Comparison of ENCODE assay signal across 8 mouse cellular contexts in genomic region chr5:137293282-137293681, GRCm38 (mm10). TPM values are rescaled to one million over a fixed set of nuclear protein-coding genes. Genes with fewer than 3 reads are reported as not detected.
DNase-seq lines count a peak whose midpoint lies in the region; ATAC-seq and TF ChIP-seq lines count a peak whose summit lies in the region.

No protein-coding gene starts in this region.

- H3K27me3 ChIP-seq in hindbrain, embryonic 16.5 days (replicated peaks; ENCODE audit: control insufficient read depth, insufficient read depth, low read length): peaks cover 13% of the 10 kb centered on the region

- H3K36me3 ChIP-seq in hindbrain, embryonic 16.5 days (ENCODE audit: control insufficient read depth, insufficient read depth, low read length): peaks cover 34% of the 10 kb centered on the region

- peak overlapping the region; percentile 92 for H3K4me3 ChIP-seq in gastrocnemius, adult 2 months
- H3K4me3 ChIP-seq in hindbrain, embryonic 16.5 days (ENCODE audit: low read length): peak overlapping the region; percentile 64

- peak; percentile 78 for DNase-seq in ZHBTc4 (ENCODE audit: low read depth, low spot score)
- DNase-seq in cerebellum, postnatal 14 days: peak; percentile 76 to 78
- DNase-seq in gastrocnemius, adult 2 months: peak; percentile 88
- peak; percentile 75 to 83 for DNase-seq in left cerebral cortex, postnatal 25 days (ENCODE audit: low spot score in 2 of 2)
- peak; percentile 59 for DNase-seq in right cerebral cortex, postnatal 4 days

- intact Hi-C loops in gastrocnemius, adult 2 months (cut with DNase I): loop anchor here (2.0 to 5.0 kb wide), 2 partner anchors 14 to 89 kb away; partner anchors contain the start of gene Srrt
- intact Hi-C loops in left cerebral cortex, postnatal 25 days (cut with DNase I): loop anchor here (5.0 kb wide), 1 partner anchor 246 kb away; the partner anchor contains the start of gene Ap1s1

- H3K9me3 ChIP-seq in hindbrain, embryonic 16.5 days (ENCODE audit: control insufficient read depth, low read length): no peaks in the 10 kb centered on the region

- H3K27ac ChIP-seq in gastrocnemius, adult 2 months: peak overlapping the region; percentile 92
- H3K27ac ChIP-seq in hindbrain, embryonic 16.5 days (ENCODE audit: low read depth, low read length): peak overlapping the region; percentile 90

- under 1% methylated on average over 15 of the region's 15 CpGs for WGBS in hindbrain, embryonic 16.5 days

- peaks cover 30% of the 10 kb centered on the region for H3K4me1 ChIP-seq in hindbrain, embryonic 16.5 days (ENCODE audit: control insufficient read depth, insufficient read depth, low read depth, low read length)

- peak; percentile 11; the same call in 1 of the 2 replicates for ATAC-seq in hindbrain, embryonic 16.5 days
- peak; percentile 29 for ATAC-seq in megakaryocyte progenitor cell, adult 5-6 weeks (replicated peaks; ENCODE audit: poor library complexity)
- ATAC-seq in inflammation-experienced regulatory T-cells, adult 6 months: no peak

- peak overlapping the region; percentile 100 for H3K4me2 ChIP-seq in hindbrain, embryonic 16.5 days (ENCODE audit: low read length)

- 0 out of 2 replicates have a peak, but pooled peaks have one; percentile 8 for TF ChIP-seq CTCF in gastrocnemius, adult 2 months (IDR thresholded peaks at IDR 0.05)

- peak overlapping the region; percentile 80 for H3K9ac ChIP-seq in hindbrain, embryonic 16.5 days (ENCODE audit: low read depth, low read length)

RNA-seq across cellular contexts. Expression of gene Ufsp1, which starts 1.1 kb away (rescaled TPM):
- total RNA-seq in gastrocnemius, adult 2 months (2021): 10 to 100 TPM; 14.2 to 15.1 TPM
- polyA plus RNA-seq in hindbrain, embryonic 16.5 days (2015; fragmentation: Nextera tagmentation; extraction: Ambion mirVana): 25.5 and 29.6 TPM in 2 replicates
- total RNA-seq in left cerebral cortex, postnatal 25 days (2021): 10 to 100 TPM in 1 of 2 experiments, 1 to 10 TPM in 1; 9.8 to 13.3 TPM
- total RNA-seq in megakaryocyte progenitor cell, adult 5-6 weeks (2015): 0.61 and 2.9 TPM in 2 replicates
- total RNA-seq in megakaryocyte progenitor cell, adult 5-6 weeks (2017): 1.3 and 3.8 TPM in 2 replicates
- 1 to 10 TPM in 2 of 3 experiments, under 1 TPM in 1; 0.32 to 2.0 (median 1.5) TPM for polyA plus RNA-seq in inflammation-experienced regulatory T-cells, adult 6 months (2017; shearing (Covaris generic))

RNA-seq across cellular contexts. Expression of gene Ache, which starts 6.0 kb away (rescaled TPM):
- 10 to 100 TPM; 13.7 to 17.9 TPM for total RNA-seq in gastrocnemius, adult 2 months (2021)
- 86.8 and 102 TPM in 2 replicates for polyA plus RNA-seq in hindbrain, embryonic 16.5 days (2015; fragmentation: Nextera tagmentation; extraction: Ambion mirVana)
- 10 to 100 TPM; 54.9 to 63.3 TPM for total RNA-seq in left cerebral cortex, postnatal 25 days (2021)
- 0.67 and 2.3 TPM in 2 replicates for total RNA-seq in megakaryocyte progenitor cell, adult 5-6 weeks (2015)
- total RNA-seq in megakaryocyte progenitor cell, adult 5-6 weeks (2017): under 0.01 TPM in 1 of 2 replicates, not detected in the other
- not detected for polyA plus RNA-seq in inflammation-experienced regulatory T-cells, adult 6 months (2017; shearing (Covaris generic))

RNA-seq across cellular contexts. Expression of gene Srrt, which starts 14.2 kb away (rescaled TPM):
- 10 to 100 TPM; 38.7 to 46.2 TPM for total RNA-seq in gastrocnemius, adult 2 months (2021)
- 88.1 and 100 TPM in 2 replicates for polyA plus RNA-seq in hindbrain, embryonic 16.5 days (2015; fragmentation: Nextera tagmentation; extraction: Ambion mirVana)
- total RNA-seq in left cerebral cortex, postnatal 25 days (2021): 100 to 1,000 TPM; 176 to 178 TPM
- total RNA-seq in megakaryocyte progenitor cell, adult 5-6 weeks (2015): 133 and 143 TPM in 2 replicates
- total RNA-seq in megakaryocyte progenitor cell, adult 5-6 weeks (2017): 241 and 321 TPM in 2 replicates
- polyA plus RNA-seq in inflammation-experienced regulatory T-cells, adult 6 months (2017; shearing (Covaris generic)): 10 to 100 TPM; 58.1 to 76.1 (median 61.2) TPM

RNA-seq across cellular contexts. Expression of gene Trip6, which starts 20.9 kb away (rescaled TPM):
- 1 to 10 TPM; 2.1 to 3.1 TPM for total RNA-seq in gastrocnemius, adult 2 months (2021)
- 13.2 and 17.3 TPM in 2 replicates for polyA plus RNA-seq in hindbrain, embryonic 16.5 days (2015; fragmentation: Nextera tagmentation; extraction: Ambion mirVana)
- 1 to 10 TPM; 4.3 to 5.9 TPM for total RNA-seq in left cerebral cortex, postnatal 25 days (2021)
- total RNA-seq in megakaryocyte progenitor cell, adult 5-6 weeks (2015): 4.0 and 6.7 TPM in 2 replicates
- 7.1 and 7.5 TPM in 2 replicates for total RNA-seq in megakaryocyte progenitor cell, adult 5-6 weeks (2017)
- 1 to 10 TPM; 1.4 to 1.7 (median 1.6) TPM for polyA plus RNA-seq in inflammation-experienced regulatory T-cells, adult 6 months (2017; shearing (Covaris generic))

RNA-seq across cellular contexts. Expression of gene Slc12a9, which starts 40.1 kb away (rescaled TPM):
- total RNA-seq in gastrocnemius, adult 2 months (2021): 1 to 10 TPM; 2.0 to 2.4 TPM
- polyA plus RNA-seq in hindbrain, embryonic 16.5 days (2015; fragmentation: Nextera tagmentation; extraction: Ambion mirVana): 24.5 and 26.7 TPM in 2 replicates
- total RNA-seq in left cerebral cortex, postnatal 25 days (2021): 10 to 100 TPM; 21.3 to 23.2 TPM
- 2.4 and 4.4 TPM in 2 replicates for total RNA-seq in megakaryocyte progenitor cell, adult 5-6 weeks (2015)
- 5.3 and 5.7 TPM in 2 replicates for total RNA-seq in megakaryocyte progenitor cell, adult 5-6 weeks (2017)
- polyA plus RNA-seq in inflammation-experienced regulatory T-cells, adult 6 months (2017; shearing (Covaris generic)): 10 to 100 TPM in 2 of 3 experiments, 1 to 10 TPM in 1; 6.0 to 15.2 (median 11.0) TPM

Comparison
In these comparisons a context has a peak if more than half of its experiments do, and no peak if none do; other contexts are left out.
1. RNA of gene Ache, which starts 6.0 kb away (total RNA-seq): 54.9 to 63.3 TPM in left cerebral cortex, postnatal 25 days and 13.7 to 17.9 TPM in gastrocnemius, adult 2 months; under 0.01 to 2.3 TPM in megakaryocyte progenitor cell, adult 5-6 weeks; every median in the first group is over 4 times any median in the second.
2. Peak in every context shown above with its lines, with median percentiles within 50 percentile points of each other: DNase-seq.